Mouse (Mus musculus) embryonic fibroblast, embryonic 13.5 days (primary cell): ENCODE measurements at regions not wholly inside any gene's neighbourhood (a gene's known extent, or its start where the extent isn't known, plus 50 kb on each side); places are given as distances from the start of the nearest gene placed in this dataset.

Source experiments
- CTCF ChIP-seq: IDR thresholded peaks from 2 replicates; pipeline ENCODE4 v1.5.1; 2011; ENCODE audit warnings: mild to moderate bottlenecking, control low read depth, low read length, moderate library complexity, borderline replicate concordance; ENCODE audit not compliant: insufficient read depth
- POLR2A ChIP-seq: IDR thresholded peaks from 2 replicates; pipeline ENCODE4 v1.6.1; 2011; ENCODE audit warnings: low read depth, mild to moderate bottlenecking, control low read depth, low read length, moderate library complexity

GRCm38 (mm10) chr4:124368831-124369230, 241.8 kb downstream of the 3100002H09Rik start:
- TF ChIP-seq POLR2A (no peak), CTCF (no peak)
